Mouse (Mus musculus) heart, embryonic 15.5 days (tissue): Measurements from ENCODE around the gene Tnks1bp1. TPM values are rescaled to one million over a fixed set of nuclear protein-coding genes. Genes with fewer than 3 reads are reported as not detected.
A peak's percentile ranks its signal among the peaks of the same experiment; 100 is the strongest.

ENCODE experiments used
- ATAC-seq: fragments of 200-750 bp; cut with Nextera tagmentation; replicated peaks from 2 replicates; pipeline ENCODE4 v1.8.0; 2017; ENCODE audit warnings: low read depth, moderate TSS enrichment; ENCODE audit not compliant: insufficient number of reproducible peaks, insufficient read depth, low FRiP score
- H3K27ac ChIP-seq: fragments of 300-500 bp; sonication (generic); 2 replicates; pipeline ENCODE4 v1.5.1; 2015; ENCODE audit warnings: mild to moderate bottlenecking, inconsistent platforms
- H3K27me3 ChIP-seq: fragments of 300-500 bp; sonication (generic); 2 replicates; pipeline ENCODE4 v1.6.1; 2015; ENCODE audit warnings: inconsistent platforms
- H3K36me3 ChIP-seq: fragments of 300-500 bp; sonication (generic); 2 replicates; pipeline ENCODE4 v1.6.1; 2015; ENCODE audit warnings: mild to moderate bottlenecking, inconsistent platforms
- H3K4me1 ChIP-seq: fragments of 300-500 bp; sonication (generic); replicated peaks from 2 replicates; pipeline ENCODE4 v1.6.1; 2015; ENCODE audit warnings: inconsistent platforms
- H3K4me2 ChIP-seq: fragments of 300-500 bp; sonication (generic); 2 replicates; pipeline ENCODE4 v1.6.1; 2015; ENCODE audit warnings: inconsistent platforms, mild to moderate bottlenecking, moderate library complexity
- H3K4me3 ChIP-seq: fragments of 300-500 bp; sonication (generic); 2 replicates; pipeline ENCODE4 v1.5.1; 2015; ENCODE audit warnings: mild to moderate bottlenecking, inconsistent platforms
- H3K9ac ChIP-seq: fragments of 300-500 bp; sonication (generic); 2 replicates; pipeline ENCODE4 v1.6.1; 2015; ENCODE audit warnings: mild to moderate bottlenecking, inconsistent platforms
- H3K9me3 ChIP-seq: fragments of 300-500 bp; sonication (generic); replicated peaks from 2 replicates; pipeline ENCODE4 v1.6.1; 2016; ENCODE audit warnings: inconsistent platforms
- WGBS: fragments of 180-500 bp; shearing (Covaris S2); methylation state at CpG from one replicate; pipeline ENCODE4 v1.1.7; 2015; ENCODE audit warnings: mixed read lengths; 5-methylcytosine and 5-hydroxymethylcytosine counted together
- polyA plus RNA-seq: library from polyadenylated mRNA; unstranded; fragments of >200 nt; fragmentation: Nextera tagmentation; extraction: Ambion mirVana; gene quantifications from 2 replicates; pipeline ENCODE4 v1.2.1, GENCODE M21; 2015

The Tnks1bp1 gene
- polyA plus RNA-seq, 1 experiment from 2014 or later = 23.9 TPM

GRCm38 (mm10) chr2:85095906-85096305 lies 48.1 kb downstream of the Tnks1bp1 start:
- H3K4me1 ChIP-seq = peaks cover 12% of the 10 kb centered on the region
- H3K9me3 ChIP-seq = no peaks in the 10 kb centered on the region
- H3K27ac ChIP-seq = no peak overlapping the region
- no peak overlapping the region for H3K9ac ChIP-seq
- no peak for ATAC-seq
- WGBS = 66% methylated on average over 5 of the region's 5 CpGs
- no peaks in the 10 kb centered on the region for H3K27me3 ChIP-seq
- H3K4me2 ChIP-seq = no peak overlapping the region
- H3K4me3 ChIP-seq = no peak overlapping the region
- no peaks in the 10 kb centered on the region for H3K36me3 ChIP-seq

GRCm38 (mm10) chr2:85098014-85098413 lies 50.2 kb downstream of the Tnks1bp1 start:
- no peak overlapping the region for H3K4me3 ChIP-seq
- H3K9ac ChIP-seq = no peak overlapping the region
- 70% methylated on average over 2 of the region's 2 CpGs for WGBS
- H3K9me3 ChIP-seq = no peaks in the 10 kb centered on the region
- peaks cover 12% of the 10 kb centered on the region for H3K4me1 ChIP-seq
- H3K36me3 ChIP-seq = no peaks in the 10 kb centered on the region
- H3K27ac ChIP-seq = peak overlapping the region; percentile 60
- no peak overlapping the region for H3K4me2 ChIP-seq
- no peaks in the 10 kb centered on the region for H3K27me3 ChIP-seq
- ATAC-seq = no peak

GRCm38 (mm10) chr2:85098824-85099511 lies 51.1 kb downstream of the Tnks1bp1 start:
- peak; percentile 85 for ATAC-seq

GRCm38 (mm10) chr2:85103201-85103600 lies 55.4 kb downstream of the Tnks1bp1 start:
- Histone ChIP-seq H3K27me3 (no peaks in the 10 kb centered on the region), H3K4me3 (no peak overlapping the region), H3K9ac (no peak overlapping the region), H3K4me1 (peaks cover 18% of the 10 kb centered on the region), H3K4me2 (no peak overlapping the region), H3K9me3 (no peaks in the 10 kb centered on the region), H3K27ac (no peak overlapping the region), H3K36me3 (no peaks in the 10 kb centered on the region)
- WGBS = 79% methylated on average over 8 of the region's 8 CpGs
- ATAC-seq = no peak

More at GRCm38 (mm10) chr2:85098824-85099511, 51.1 kb downstream of the Tnks1bp1 start:
- Histone ChIP-seq H3K36me3 (no peaks in the 10 kb centered on the region), H3K27ac (peak overlapping the region; percentile 60), H3K27me3 (no peaks in the 10 kb centered on the region), H3K4me2 (0 out of 2 replicates have a peak overlapping the region, but pooled peaks have one; percentile 24), H3K4me1 (peaks cover 12% of the 10 kb centered on the region), H3K9ac (no peak overlapping the region), H3K9me3 (no peaks in the 10 kb centered on the region), H3K4me3 (no peak overlapping the region)
- WGBS = 40% methylated on average over 7 of the region's 7 CpGs

GRCm38 (mm10) chr2:85105426-85106013 lies 57.7 kb downstream of the Tnks1bp1 start:
- H3K4me2 ChIP-seq = no peak overlapping the region
- no peak for ATAC-seq
- H3K27ac ChIP-seq = no peak overlapping the region

GRCm38 (mm10) chr2:85106068-85106790 lies 58.4 kb downstream of the Tnks1bp1 start:
- H3K36me3 ChIP-seq = no peaks in the 10 kb centered on the region
- no peaks in the 10 kb centered on the region for H3K27me3 ChIP-seq
- H3K4me3 ChIP-seq = no peak overlapping the region
- no peak overlapping the region for H3K27ac ChIP-seq
- peaks cover 10% of the 10 kb centered on the region for H3K4me1 ChIP-seq
- 47% methylated on average over 7 of the region's 7 CpGs for WGBS
- H3K9ac ChIP-seq = no peak overlapping the region
- no peak for ATAC-seq
- no peaks in the 10 kb centered on the region for H3K9me3 ChIP-seq
- H3K4me2 ChIP-seq = no peak overlapping the region

More at GRCm38 (mm10) chr2:85105426-85106013, 57.7 kb downstream of the Tnks1bp1 start:
- Histone ChIP-seq H3K4me3 (no peak overlapping the region), H3K9ac (no peak overlapping the region), H3K36me3 (no peaks in the 10 kb centered on the region), H3K9me3 (no peaks in the 10 kb centered on the region), H3K4me1 (peaks cover 10% of the 10 kb centered on the region), H3K27me3 (no peaks in the 10 kb centered on the region)
- 57% methylated on average over 11 of the region's 11 CpGs for WGBS

GRCm38 (mm10) chr2:85106941-85107340 lies 59.1 kb downstream of the Tnks1bp1 start:
- no peak for ATAC-seq
- no peak overlapping the region for H3K27ac ChIP-seq
- 46% methylated on average over 4 of the region's 4 CpGs for WGBS

GRCm38 (mm10) chr2:85110288-85110875 lies 62.6 kb downstream of the Tnks1bp1 start:
- Histone ChIP-seq H3K4me3 (no peak overlapping the region), H3K4me1 (peaks cover 10% of the 10 kb centered on the region), H3K27me3 (no peaks in the 10 kb centered on the region), H3K27ac (no peak overlapping the region), H3K9ac (no peak overlapping the region), H3K36me3 (no peaks in the 10 kb centered on the region), H3K4me2 (no peak overlapping the region), H3K9me3 (no peaks in the 10 kb centered on the region)
- 79% methylated on average over 9 of the region's 9 CpGs for whole genome bisulfite sequencing
- no peak for ATAC-seq

More at GRCm38 (mm10) chr2:85106941-85107340, 59.1 kb downstream of the Tnks1bp1 start:
- no peaks in the 10 kb centered on the region for H3K9me3 ChIP-seq
- peaks cover 10% of the 10 kb centered on the region for H3K4me1 ChIP-seq
- H3K4me2 ChIP-seq = no peak overlapping the region
- no peak overlapping the region for H3K9ac ChIP-seq
- H3K27me3 ChIP-seq = no peaks in the 10 kb centered on the region
- H3K4me3 ChIP-seq = no peak overlapping the region
- no peaks in the 10 kb centered on the region for H3K36me3 ChIP-seq

Other genes with a start within 250 kb of the Tnks1bp1 start
- 128 and 145 TPM in 2 replicates for gene Ube2l6, start 249.2 kb upstream of the Tnks1bp1 start, polyA plus RNA-seq
- 0.25 and 0.38 TPM in 2 replicates for gene Smtnl1, start 225.4 kb upstream of the Tnks1bp1 start, polyA plus RNA-seq
- 76.6 TPM in 2 replicates for gene Timm10, start 221.0 kb upstream of the Tnks1bp1 start, polyA plus RNA-seq
- gene Slc43a1, start 209.2 kb upstream of the Tnks1bp1 start, polyA plus RNA-seq = 8.6 and 11.5 TPM in 2 replicates
- 1.9 and 2.1 TPM in 2 replicates for gene Rtn4rl2, start 161.3 kb upstream of the Tnks1bp1 start, polyA plus RNA-seq
- gene Slc43a3, start 111.4 kb upstream of the Tnks1bp1 start, polyA plus RNA-seq = 35.8 and 40.8 TPM in 2 replicates
- gene Prg2, start 67.6 kb upstream of the Tnks1bp1 start, polyA plus RNA-seq = 0.35 and 0.57 TPM in 2 replicates
- not detected in 2 replicates for gene Prg3, start 59.8 kb upstream of the Tnks1bp1 start, polyA plus RNA-seq
- gene Ssrp1, start 10.8 kb upstream of the Tnks1bp1 start, polyA plus RNA-seq = 104 and 141 TPM in 2 replicates
- gene P2rx3, start 10.6 kb upstream of the Tnks1bp1 start, polyA plus RNA-seq = 0.33 and 0.68 TPM in 2 replicates
- 36.0 and 47.7 TPM in 2 replicates for gene Aplnr, start 88.2 kb downstream of the Tnks1bp1 start, polyA plus RNA-seq
- gene Lrrc55, start 149.2 kb downstream of the Tnks1bp1 start, polyA plus RNA-seq = 0.37 and 0.48 TPM in 2 replicates